Mouse (Mus musculus) retina, postnatal 1 day (tissue): Measurements from ENCODE around the gene Apc2.

Experiments used
- DNase-seq: peaks from one replicate; pipeline ENCODE4 v3.0.0-alpha.2; 2012

Gene Apc2

GRCm38 (mm10) chr10:80294788-80295303 is 931 bp upstream of the Apc2 start:
- DNase-seq, result no peak

- DNase-seq, result no peak
Measured at GRCm38 (mm10) chr10:80296824-80297223, 1.0 kb downstream of the Apc2 start.

DNA sequence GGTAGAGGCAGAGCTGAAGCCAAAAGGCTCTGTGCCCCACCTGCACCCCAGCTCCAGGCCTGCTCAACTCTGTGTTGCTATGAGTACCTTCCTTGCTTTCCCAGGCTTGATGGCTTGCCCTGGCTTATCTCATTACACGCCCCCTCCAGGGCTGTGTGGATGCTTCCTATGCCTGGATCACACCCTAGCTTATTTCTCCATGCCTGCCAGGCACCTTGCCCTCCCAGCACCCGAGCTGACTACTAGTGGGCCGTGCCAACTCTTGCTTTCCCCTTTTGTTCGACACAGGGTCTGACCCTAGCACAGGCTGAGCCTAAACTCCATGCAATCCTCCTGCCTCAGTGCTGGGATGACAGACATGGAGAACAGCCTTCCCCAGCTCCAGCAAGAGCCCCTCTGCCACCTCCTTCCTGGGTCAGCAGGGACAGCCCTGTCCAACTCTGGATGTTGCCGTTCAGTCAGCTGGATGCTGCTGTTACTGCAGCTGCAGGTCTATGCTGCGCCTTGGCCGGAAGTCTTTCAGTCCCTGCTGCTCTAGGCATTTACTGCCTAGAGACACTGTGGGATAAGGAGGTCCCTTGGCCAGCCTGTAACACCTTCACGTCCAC is 1.9 kb downstream of the Apc2 start:
- DNase-seq, result no peak

DNA sequence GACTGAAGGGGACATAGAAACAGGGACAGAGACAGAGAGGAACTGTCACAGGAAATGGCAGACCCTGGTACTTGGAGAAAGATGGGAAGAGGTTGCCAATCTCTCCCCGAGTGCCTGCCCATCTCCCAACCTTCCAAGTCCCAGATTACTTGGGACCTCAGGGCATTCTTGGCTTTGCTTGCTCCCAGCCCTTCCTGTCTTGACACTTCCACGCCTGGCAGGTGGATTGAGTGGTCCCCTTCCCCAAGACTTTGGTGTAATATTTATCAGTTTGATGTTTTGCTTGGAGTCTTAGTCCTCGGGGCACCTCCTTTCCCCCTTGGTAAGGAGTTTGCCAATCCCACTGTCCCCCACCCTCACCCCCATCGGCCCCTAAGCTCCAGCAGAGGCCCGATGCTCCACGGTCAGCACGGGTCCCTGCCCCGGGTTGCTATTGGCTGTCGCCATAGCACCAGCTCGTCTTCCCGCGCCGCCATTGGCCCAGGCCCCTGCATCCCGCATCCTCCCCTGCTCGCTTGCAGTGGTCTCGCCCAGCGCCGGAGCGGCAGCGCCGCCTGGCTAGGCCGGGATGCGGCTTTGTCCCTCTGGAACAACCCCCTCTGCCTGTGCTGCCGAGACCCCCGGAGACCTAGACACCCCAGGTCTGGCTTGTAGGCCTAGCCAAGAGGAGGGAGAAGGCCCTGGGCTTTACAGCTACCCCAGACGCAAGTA is 2.9 kb downstream of the Apc2 start:
- DNase-seq, result peak; percentile 94

DNA sequence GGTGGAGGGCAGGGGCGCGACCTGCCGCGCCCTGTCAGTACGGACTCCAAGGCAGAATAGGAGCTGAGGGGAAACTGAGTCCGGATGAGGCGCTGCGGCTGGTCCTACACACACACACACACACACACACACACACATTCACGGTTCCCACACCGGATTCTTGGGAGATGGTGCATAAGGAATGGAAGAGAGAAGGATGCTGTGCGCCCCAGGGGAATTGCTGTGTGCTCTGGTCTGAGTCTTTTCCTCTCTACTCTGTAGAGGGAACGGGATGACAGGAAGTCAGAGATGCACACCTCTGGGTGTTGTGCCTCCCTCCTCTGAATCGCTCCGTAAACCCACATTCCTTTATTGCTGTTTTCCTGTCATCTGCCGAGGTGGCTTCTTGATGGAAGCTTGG is 3.5 kb downstream of the Apc2 start:
- peak; percentile 59 for DNase-seq

- DNase-seq, result no peak
Measured at GRCm38 (mm10) chr10:80299824-80300223, 4.0 kb downstream of the Apc2 start.

- DNase-seq, result peak; percentile 77
Measured at GRCm38 (mm10) chr10:80300672-80301181, 5.0 kb downstream of the Apc2 start.

- DNase-seq, result no peak
Measured at GRCm38 (mm10) chr10:80301256-80302081, 5.7 kb downstream of the Apc2 start.

- DNase-seq, result no peak
Measured at GRCm38 (mm10) chr10:80302082-80302355, 6.2 kb downstream of the Apc2 start.

GRCm38 (mm10) chr10:80302471-80302881 is 6.7 kb downstream of the Apc2 start:
- peak; percentile 63 for DNase-seq

- DNase-seq, result no peak
Measured at GRCm38 (mm10) chr10:80304458-80304857, 8.7 kb downstream of the Apc2 start.

GRCm38 (mm10) chr10:80304862-80305261 is 9.1 kb downstream of the Apc2 start:
- no peak for DNase-seq

DNA sequence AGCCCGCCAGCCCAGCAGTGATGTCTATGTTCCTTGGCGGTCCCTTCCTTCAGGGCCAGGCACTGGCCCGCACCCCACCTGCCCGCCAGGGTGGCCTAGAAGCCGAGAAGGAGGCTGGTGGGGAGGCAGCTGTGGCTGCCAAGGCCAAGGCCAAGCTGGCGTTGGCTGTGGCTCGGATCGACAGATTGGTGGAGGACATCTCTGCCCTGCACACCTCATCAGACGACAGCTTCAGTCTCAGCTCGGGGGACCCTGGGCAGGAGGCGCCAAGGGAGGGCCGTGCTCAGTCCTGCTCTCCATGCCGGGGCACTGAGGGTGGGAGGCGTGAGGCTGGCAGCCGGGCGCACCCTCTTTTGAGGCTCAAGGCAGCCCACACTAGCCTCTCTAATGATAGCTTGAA is 15.8 kb downstream of the Apc2 start:
- DNase-seq, result no peak

DNA sequence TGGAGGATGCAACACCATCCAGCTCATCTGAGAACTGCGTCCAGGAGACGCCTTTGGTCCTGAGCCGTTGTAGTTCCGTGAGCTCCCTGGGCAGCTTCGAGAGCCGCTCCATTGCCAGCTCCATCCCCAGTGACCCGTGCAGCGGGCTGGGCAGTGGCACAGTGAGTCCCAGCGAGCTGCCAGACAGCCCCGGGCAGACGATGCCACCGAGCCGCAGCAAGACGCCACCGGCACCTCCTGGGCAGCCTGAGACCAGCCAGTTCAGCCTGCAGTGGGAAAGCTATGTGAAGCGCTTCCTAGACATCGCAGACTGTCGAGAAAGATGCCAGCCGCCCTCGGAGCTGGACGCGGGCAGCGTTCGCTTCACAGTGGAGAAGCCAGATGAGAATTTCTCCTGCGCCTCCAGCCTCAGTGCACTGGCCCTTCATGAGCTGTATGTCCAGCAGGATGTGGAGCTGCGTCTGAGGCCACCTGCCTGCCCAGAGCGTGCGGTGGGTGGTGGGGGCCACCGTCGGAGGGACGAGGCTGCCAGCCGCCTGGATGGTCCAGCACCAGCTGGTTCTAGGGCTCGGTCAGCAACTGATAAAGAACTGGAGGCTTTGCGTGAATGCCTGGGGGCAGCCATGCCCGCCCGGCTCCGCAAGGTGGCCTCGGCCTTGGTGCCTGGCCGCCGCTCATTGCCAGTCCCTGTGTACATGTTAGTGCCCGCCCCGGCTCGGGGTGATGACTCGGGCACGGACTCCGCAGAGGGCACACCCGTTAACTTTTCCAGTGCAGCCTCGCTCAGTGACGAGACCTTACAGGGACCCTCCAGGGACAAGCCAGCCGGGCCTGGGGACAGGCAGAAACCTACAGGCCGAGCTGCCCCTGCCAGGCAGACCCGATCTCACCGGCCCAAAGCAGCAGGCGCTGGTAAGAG is 17.1 kb downstream of the Apc2 start:
- no peak for DNase-seq

DNA sequence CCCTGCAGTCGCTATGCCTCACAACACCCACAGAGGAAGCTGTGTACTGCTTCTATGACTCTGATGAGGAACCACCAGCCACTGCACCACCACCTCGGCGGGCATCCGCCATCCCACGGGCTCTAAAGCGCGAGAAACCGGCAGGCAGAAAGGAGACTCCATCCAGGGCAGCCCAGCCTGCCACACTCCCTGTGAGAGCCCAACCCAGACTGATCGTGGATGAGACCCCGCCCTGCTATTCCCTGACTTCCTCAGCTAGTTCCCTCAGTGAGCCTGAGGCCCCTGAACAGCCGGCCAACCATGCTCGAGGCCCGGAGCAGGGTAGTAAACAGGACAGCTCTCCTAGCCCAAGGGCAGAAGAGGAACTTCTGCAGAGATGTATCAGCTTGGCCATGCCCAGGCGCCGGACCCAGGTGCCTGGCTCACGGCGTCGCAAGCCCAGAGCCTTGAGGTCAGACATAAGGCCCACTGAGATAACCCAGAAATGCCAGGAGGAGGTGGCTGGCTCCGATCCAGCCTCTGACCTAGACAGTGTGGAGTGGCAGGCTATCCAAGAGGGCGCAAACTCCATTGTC is 17.9 kb downstream of the Apc2 start:
- DNase-seq, result no peak

DNA sequence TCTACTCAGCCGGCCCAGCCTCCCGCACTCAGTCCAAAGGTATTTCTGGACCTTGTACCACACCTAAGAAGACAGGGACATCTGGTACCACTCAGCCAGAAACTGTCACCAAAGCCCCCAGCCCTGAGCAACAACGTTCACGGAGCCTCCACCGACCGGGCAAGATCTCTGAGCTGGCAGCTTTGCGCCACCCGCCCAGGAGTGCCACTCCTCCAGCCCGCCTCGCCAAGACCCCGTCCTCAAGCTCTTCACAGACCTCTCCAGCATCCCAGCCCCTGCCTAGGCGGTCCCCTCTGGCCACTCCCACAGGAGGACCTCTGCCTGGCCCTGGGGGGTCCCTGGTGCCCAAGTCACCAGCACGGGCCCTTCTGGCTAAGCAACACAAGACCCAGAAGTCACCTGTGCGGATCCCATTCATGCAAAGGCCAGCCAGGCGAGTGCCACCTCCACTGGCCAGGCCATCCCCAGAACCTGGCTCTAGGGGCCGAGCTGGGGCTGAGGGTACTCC is 18.8 kb downstream of the Apc2 start:
- no peak for DNase-seq

DNA sequence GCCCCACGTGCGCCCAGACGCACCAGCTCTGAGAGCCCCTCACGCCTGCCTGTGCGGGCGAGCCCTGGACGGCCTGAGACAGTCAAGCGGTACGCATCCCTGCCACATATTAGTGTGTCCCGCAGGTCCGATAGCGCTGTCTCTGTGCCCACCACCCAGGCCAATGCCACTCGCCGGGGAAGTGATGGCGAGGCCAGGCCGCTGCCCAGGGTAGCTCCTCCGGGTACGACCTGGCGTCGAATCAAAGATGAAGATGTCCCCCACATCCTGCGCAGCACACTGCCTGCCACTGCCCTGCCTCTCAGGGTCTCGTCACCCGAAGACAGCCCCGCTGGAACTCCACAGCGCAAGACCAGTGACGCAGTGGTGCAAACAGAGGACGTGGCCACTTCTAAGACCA is 19.5 kb downstream of the Apc2 start:
- DNase-seq, result no peak

GRCm38 (mm10) chr10:80316359-80316781 is 20.6 kb downstream of the Apc2 start:
- DNase-seq, result peak; percentile 51

DNA sequence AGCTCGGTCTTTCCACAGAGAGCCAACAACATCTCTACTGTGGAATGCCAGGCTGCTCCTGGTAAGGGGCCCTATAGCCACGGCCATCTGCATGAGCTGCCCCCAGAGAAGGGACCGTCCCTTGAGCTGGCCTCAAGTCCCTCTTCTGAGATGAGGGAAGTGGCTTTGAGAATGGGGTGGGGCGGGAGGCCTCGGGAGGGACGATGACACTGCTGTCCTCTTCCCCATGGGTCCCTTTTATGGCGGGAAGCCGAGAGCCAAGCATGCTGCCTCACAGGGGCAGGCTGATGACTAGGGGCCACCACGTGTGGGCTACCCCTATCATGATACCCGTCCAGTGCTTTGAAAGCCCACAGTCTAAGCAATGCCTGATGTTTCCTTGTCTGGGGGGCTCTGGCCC is 21.2 kb downstream of the Apc2 start:
- DNase-seq, result no peak

DNA sequence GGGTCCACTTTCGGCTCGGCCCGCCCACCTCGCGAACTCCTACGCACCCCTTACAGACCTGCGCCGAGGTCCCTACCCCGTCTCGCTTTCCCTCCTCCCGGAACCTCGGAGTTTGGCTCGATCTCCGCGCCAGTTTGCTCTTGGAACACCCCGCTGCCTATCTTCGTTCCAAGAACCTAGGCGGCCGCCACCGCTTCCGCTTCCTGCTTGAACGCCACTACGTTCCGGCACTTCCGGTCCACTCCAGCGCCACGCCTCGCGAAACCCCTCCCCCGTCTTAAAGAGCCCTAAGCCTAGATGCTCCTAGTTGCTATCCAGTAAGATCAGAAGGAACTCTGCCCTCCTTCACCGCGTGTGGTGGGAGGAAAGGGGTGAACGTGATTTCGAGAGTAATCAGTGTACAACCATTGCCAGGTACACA is 24.6 kb downstream of the Apc2 start, which contains the start of gene 2310011J03Rik:
2310011J03Rik (minus strand) TSS at position 198 of the 421 bp plus-strand sequence.
- DNase-seq, result peak; percentile 94

GRCm38 (mm10) chr10:80321014-80321669 is 25.4 kb downstream of the Apc2 start:
- no peak for DNase-seq
